Mouse (Mus musculus) midbrain, embryonic 10.5 days (tissue): ENCODE measurements around the gene Acnat1. TPM values are rescaled to one million over a fixed set of nuclear protein-coding genes. Genes with fewer than 3 reads are reported as not detected.
A peak's percentile ranks its signal among the peaks of the same experiment; 100 is the strongest.
"Not testable (repeated sequence)": the region's sequence is repeated elsewhere in the genome, so short reads cannot be mapped to it uniquely, and the experiment has no call there.

Experiments
- DNase-seq: peaks from one replicate; pipeline ENCODE4 v3.0.0-alpha.2; 2017; ENCODE audit warnings: low spot score
- H3K27ac ChIP-seq: fragments of 300-500 bp; sonication (generic); replicated peaks from 2 replicates; pipeline ENCODE4 v1.5.1; 2016; ENCODE audit warnings: mild to moderate bottlenecking
- H3K27me3 ChIP-seq: fragments of 300-500 bp; sonication (generic); 2 replicates; pipeline ENCODE4 v1.6.1; 2016; ENCODE audit warnings: low read depth, mild to moderate bottlenecking; ENCODE audit not compliant: poor library complexity, severe bottlenecking
- H3K36me3 ChIP-seq: fragments of 300-500 bp; sonication (generic); 2 replicates; pipeline ENCODE4 v1.6.1; 2016; ENCODE audit warnings: mild to moderate bottlenecking, moderate library complexity
- H3K4me1 ChIP-seq: fragments of 300-500 bp; sonication (generic); 2 replicates; pipeline ENCODE4 v1.6.1; 2016
- H3K4me3 ChIP-seq: fragments of 300-500 bp; sonication (generic); 2 replicates; pipeline ENCODE4 v1.5.1; 2016; ENCODE audit warnings: mild to moderate bottlenecking, moderate library complexity
- H3K9me3 ChIP-seq: fragments of 300-500 bp; sonication (generic); replicated peaks from 2 replicates; pipeline ENCODE4 v1.6.1; 2016; ENCODE audit warnings: mild to moderate bottlenecking
- WGBS: fragments of 180-500 bp; shearing (Covaris S2); methylation state at CpG from one replicate; pipeline ENCODE4 v1.1.7; 2016; 5-methylcytosine and 5-hydroxymethylcytosine counted together
- polyA plus RNA-seq: library from polyadenylated mRNA; unstranded; fragments of >200 nt; fragmentation: Nextera tagmentation; extraction: Ambion mirVana; gene quantifications from 2 replicates; pipeline ENCODE4 v1.2.1, GENCODE M21; 2016

Acnat1 gene
- not detected in 2 replicates for polyA plus RNA-seq

DNA sequence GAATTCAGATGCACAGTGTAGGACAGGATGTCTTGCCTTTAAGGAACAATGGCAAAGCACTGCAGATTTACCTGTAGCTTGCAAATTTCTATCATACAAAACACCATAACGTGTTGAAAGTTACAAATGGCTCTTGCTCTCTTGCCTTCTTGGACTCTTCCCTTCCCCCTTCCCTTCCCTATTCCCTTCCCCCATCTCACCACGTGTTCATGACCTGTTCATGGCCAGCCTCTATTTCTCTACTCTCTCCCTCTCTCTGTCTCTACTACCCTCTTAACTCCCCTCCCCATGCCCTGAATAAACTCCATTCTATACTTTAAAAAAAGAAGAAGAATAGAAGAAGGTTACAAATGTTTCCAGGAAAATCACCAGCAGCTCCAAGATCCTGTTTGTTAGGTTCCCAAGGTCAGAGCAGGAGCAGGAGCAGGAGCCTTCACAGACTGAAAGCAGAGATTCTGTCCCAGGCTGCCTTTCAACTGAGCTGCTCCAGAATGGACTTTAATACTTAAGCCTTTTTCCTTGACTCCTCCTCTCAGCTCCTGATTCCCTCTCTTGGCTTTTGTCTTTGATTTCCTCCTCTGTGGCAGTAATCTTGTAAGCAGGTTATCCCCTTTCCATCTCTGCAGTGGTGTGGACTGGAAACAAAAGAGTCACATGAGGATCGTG lies at the start of gene Acnat1:
Gene Acnat1, minus strand, starts transcription at position 478 of the 666 bp plus-strand sequence.
- Histone ChIP-seq H3K9me3 (no peaks in the 10 kb centered on the region), H3K4me1 (peaks cover 9% of the 10 kb centered on the region), H3K27me3 (no peaks in the 10 kb centered on the region), H3K4me3 (no peak within 1 kb of the TSS), H3K36me3 (no peaks in the 10 kb centered on the region), H3K27ac (no peak within 1 kb of the TSS)
- 41% methylated on average over 3 of the region's 3 CpGs for WGBS
- no peak for DNase-seq

DNA sequence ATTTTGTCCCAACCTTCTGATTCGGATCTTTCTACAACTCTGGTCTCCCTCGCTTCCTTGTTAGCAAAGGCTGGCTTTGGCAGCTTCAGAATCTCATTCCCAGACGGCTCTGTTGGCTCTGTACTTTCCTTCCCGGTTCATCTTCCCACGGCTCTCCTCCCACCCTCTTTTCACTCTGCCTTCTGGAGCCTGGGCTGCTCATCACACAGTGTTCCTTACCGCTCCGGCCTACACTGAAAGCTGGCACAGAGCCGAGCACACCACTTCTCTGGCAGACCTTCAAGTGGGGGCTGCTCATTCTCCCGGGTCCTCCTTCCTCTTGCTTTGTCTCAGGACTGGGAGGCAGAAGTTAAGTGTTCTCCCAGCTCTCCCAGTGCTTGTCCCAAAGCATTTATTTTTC lies 48.9 kb upstream of the Acnat1 start:
- 91% methylated on average over 9 of the region's 9 CpGs for WGBS
- H3K27ac ChIP-seq = no peak overlapping the region
- peak overlapping the region; percentile 14; the same call in 1 of the 2 replicates for H3K4me3 ChIP-seq
- peaks cover 55% of the 10 kb centered on the region for H3K36me3 ChIP-seq
- no peaks in the 10 kb centered on the region for H3K27me3 ChIP-seq
- H3K9me3 ChIP-seq = no peaks in the 10 kb centered on the region
- peaks cover 29% of the 10 kb centered on the region for H3K4me1 ChIP-seq
- DNase-seq = no peak

DNA sequence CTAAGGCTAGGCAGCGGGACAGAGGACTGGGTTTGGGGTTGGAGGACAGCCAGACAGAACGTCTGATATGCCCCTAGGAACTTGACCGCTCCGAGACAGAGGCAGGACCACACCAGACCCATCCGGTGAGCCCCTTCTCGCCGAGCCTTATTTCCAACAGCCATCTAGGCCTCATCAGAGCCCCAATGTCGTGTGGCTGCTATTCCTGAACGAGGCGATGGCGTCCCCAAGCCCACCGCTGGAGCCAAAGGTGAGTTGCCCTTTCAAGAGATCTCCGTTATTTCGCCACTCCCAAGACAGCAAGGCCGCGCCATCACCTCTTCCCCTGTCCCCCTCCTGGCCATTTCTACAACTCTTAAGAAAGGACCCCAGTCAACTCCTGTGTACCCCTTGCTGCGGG lies 47.6 kb upstream of the Acnat1 start:
- H3K9me3 ChIP-seq = no peaks in the 10 kb centered on the region
- H3K4me1 ChIP-seq = peaks cover 29% of the 10 kb centered on the region
- peak overlapping the region; percentile 90 for H3K27ac ChIP-seq
- peak overlapping the region; percentile 75 for H3K4me3 ChIP-seq
- H3K36me3 ChIP-seq = peaks cover 50% of the 10 kb centered on the region
- WGBS = under 1% methylated on average over 17 of the region's 17 CpGs
- H3K27me3 ChIP-seq = no peaks in the 10 kb centered on the region
- no peak for DNase-seq

DNA sequence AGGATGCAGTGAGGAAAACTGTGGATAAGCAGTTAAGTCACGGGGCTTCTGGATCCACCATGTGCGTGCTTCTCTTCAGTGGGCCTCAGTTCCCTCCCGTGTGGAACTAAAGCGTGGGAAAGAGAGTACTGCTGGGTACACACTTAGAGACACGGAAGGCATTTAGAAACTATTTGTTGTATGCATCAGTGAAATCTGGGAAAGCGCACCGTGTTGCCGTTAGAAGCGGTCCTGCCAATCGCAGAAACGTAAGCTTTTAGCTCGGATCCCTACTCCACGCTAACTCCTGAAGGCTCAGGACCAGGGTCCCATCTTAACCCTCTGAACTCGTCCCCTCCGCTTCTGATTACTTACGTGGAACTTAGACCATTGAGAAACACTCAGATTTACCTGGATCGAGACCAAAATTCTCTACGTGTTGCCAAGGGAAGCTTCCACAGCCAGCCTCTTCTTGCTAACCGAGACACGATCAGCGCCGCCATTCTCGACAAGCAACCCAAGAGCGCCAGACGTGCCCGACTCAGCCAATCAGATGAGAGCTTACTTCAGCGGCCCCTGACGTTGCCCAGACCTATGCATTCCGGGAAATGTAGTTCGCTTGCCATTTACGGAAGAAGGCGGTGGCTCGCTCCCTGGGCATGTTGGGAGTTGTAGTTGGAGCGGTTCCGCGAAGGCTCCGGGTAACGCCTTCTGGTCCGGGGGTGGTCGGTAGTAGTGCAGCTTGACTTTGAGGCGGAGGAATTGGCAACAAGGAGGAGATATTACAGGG lies 47.0 kb upstream of the Acnat1 start, which contains the start of the genes Mrpl50 and Zfp189:
Gene Mrpl50, minus strand, starts transcription at position 522 of the 769 bp plus-strand sequence.
Gene Zfp189, plus strand, starts transcription at position 605 of the 769 bp plus-strand sequence.
- peak within 1 kb of the TSS; percentile 75 for H3K4me3 ChIP-seq
- peaks cover 46% of the 10 kb centered on the region for H3K36me3 ChIP-seq
- H3K9me3 ChIP-seq = no peaks in the 10 kb centered on the region
- peaks cover 29% of the 10 kb centered on the region for H3K4me1 ChIP-seq
- no peaks in the 10 kb centered on the region for H3K27me3 ChIP-seq
- DNase-seq = peak; percentile 94
- H3K27ac ChIP-seq = peak within 1 kb of the TSS; percentile 90
- WGBS = under 1% methylated on average over 41 of the region's 41 CpGs

DNA sequence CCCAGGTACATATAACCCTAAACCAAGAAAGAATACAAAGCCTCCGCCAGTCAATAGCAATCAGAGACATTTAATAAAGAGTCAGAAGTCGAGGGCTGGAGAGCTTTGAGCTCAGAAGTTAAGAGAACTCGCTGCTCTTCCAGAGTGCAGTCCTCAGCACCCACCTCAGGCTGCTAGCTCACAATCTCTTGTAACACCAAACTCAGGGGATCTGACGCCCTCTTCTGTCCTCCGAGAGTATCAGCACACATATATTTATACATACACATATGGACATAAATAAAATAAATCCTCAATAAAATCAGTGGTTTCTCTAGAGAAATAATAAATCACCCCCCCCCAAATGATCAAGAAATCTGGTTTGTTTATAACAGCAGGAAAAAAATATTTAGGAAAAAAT lies 45.8 kb upstream of the Acnat1 start:
- no peak for DNase-seq
- WGBS = 75% methylated on average over 5 of the region's 5 CpGs
- peaks cover 29% of the 10 kb centered on the region for H3K4me1 ChIP-seq
- no peaks in the 10 kb centered on the region for H3K27me3 ChIP-seq
- H3K9me3 ChIP-seq = no peaks in the 10 kb centered on the region
- no peak overlapping the region for H3K27ac ChIP-seq
- peak overlapping the region; percentile 75 for H3K4me3 ChIP-seq
- peaks cover 42% of the 10 kb centered on the region for H3K36me3 ChIP-seq

DNA sequence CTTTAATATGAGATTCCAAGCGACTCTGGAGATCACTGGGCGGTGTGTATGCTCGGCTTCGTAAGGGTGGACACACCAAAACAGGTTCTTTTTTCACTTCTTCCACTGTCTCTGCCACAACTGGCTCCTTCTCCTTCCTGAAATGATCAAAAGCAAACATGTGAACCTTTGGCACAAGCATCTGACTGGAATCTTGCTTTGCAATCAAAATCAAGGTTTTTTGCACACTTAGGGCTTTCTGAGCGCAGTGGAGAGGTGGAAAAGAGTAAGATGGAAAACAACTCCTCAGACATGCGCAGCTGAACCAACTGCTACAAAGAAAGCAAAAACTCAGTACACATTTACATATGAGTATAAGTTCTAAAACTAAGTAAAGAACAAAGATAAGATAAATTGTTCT lies 40.7 kb upstream of the Acnat1 start:
- DNase-seq = no peak
- H3K9me3 ChIP-seq = no peaks in the 10 kb centered on the region
- peaks cover 6% of the 10 kb centered on the region for H3K4me1 ChIP-seq
- H3K4me3 ChIP-seq = no peak overlapping the region
- no peak overlapping the region for H3K27ac ChIP-seq
- 96% methylated on average over 6 of the region's 6 CpGs for WGBS
- peaks cover 49% of the 10 kb centered on the region for H3K36me3 ChIP-seq
- H3K27me3 ChIP-seq = no peaks in the 10 kb centered on the region

DNA sequence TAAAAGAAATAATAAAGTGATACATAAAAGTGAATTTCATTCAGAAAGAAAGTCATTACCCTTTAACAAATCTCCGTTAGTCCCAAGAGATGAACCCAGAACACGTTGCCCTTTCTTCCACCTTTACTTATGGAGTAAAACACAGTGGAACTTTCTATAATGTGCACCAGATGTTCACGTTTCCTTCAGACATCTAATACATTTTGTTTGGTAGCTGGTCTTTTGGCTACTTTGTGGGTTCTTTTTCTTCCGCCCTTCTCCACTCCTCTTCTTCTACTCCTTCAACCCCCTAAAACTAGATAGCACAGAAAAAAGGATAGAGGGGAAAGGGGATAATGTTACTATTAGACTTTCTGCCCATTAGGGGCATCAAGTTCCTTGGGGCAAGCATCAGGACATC lies 38.9 kb upstream of the Acnat1 start:
- Histone ChIP-seq H3K9me3 (no peaks in the 10 kb centered on the region), H3K4me1 (no peaks in the 10 kb centered on the region), H3K4me3 (no peak overlapping the region), H3K27ac (no peak overlapping the region), H3K36me3 (peaks cover 39% of the 10 kb centered on the region), H3K27me3 (no peaks in the 10 kb centered on the region)
- 86% methylated on average over 4 of the region's 4 CpGs for WGBS
- DNase-seq = no peak

DNA sequence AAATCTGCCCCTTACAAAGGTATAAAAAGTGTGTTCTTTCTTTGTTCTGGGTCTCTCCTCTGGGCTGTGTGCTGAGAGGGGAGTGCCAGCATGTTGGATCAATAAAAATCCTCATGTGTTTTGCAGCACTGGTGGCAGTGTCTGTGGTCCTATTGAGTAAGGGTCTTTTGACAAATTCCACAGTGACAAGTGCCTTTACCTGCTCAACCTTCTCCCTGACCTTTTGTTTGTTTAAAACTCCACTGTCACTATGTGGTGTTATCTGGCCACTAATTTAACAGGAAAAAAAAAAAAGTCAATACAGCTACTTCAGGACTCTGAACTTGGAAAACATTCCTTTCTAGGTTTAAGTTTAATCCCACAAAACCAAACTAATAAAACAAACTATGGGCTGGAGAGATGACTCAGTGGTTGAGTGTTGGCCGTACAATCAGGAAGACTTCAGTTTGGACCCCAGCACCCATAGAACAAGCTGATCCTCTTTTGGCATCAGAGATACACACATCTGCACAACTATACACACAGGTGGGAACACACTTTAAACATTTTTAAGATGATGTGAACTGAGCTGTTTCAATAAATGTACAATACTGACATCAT lies 36.6 kb upstream of the Acnat1 start:
- DNase-seq, H3K27me3 ChIP-seq, H3K4me3 ChIP-seq, H3K9me3 ChIP-seq, H3K4me1 ChIP-seq, H3K27ac ChIP-seq: not testable (repeated sequence)
- peaks cover 31% of the 10 kb centered on the region for H3K36me3 ChIP-seq
- WGBS = 88% methylated on average over 1 of the region's 1 CpGs

DNA sequence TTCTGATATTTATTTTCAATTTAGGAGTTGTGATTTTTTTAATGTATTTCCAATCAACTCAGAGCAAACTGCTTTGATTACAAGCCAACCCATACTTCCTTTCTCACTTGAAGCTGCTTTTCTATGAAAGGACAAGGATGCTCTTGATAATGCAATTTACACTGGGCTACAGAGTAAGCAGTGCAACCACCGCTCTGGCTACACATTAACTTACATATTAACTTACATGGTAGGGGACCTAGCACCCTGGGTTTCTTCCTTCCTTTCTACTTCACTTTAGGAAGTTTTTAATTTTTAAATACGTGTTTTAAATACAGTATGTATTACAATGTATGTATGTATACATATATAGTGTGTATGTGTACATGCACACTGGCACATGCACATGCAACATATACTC lies 35.5 kb upstream of the Acnat1 start:
- Histone ChIP-seq H3K4me3 (no peak overlapping the region), H3K9me3 (no peaks in the 10 kb centered on the region), H3K4me1 (no peaks in the 10 kb centered on the region), H3K27me3 (no peaks in the 10 kb centered on the region), H3K27ac (no peak overlapping the region), H3K36me3 (peaks cover 24% of the 10 kb centered on the region)
- no peak for DNase-seq
- 90% methylated on average over 2 of the region's 2 CpGs for WGBS

DNA sequence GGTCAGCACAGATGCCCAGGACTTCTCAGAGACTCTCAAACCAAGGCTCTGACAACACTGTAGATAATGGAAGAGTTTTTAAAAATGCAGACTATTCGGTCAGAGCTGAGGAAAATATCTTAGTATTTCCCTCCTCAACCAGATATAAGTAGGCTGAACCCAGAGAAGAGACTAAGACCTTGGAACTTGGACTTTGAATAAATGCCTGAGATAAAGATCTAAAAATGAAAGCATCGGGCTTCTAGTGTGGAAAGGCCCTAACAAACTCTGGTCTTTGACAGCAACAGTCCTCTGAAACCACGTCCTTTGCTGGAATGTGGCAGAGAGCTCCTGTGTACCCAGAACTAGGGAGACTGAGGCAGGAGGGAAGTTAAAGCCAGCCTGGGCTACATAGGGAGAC lies 32.7 kb upstream of the Acnat1 start, which contains the start of gene Baat:
Gene Baat, minus strand, starts transcription at position 172 of the 400 bp plus-strand sequence.
- 85% methylated on average over 3 of the region's 3 CpGs for WGBS
- Histone ChIP-seq H3K4me3 (no peak within 1 kb of the TSS), H3K36me3 (no peaks in the 10 kb centered on the region), H3K27ac (no peak within 1 kb of the TSS), H3K4me1 (no peaks in the 10 kb centered on the region), H3K9me3 (no peaks in the 10 kb centered on the region), H3K27me3 (no peaks in the 10 kb centered on the region)
- no peak for DNase-seq

DNA sequence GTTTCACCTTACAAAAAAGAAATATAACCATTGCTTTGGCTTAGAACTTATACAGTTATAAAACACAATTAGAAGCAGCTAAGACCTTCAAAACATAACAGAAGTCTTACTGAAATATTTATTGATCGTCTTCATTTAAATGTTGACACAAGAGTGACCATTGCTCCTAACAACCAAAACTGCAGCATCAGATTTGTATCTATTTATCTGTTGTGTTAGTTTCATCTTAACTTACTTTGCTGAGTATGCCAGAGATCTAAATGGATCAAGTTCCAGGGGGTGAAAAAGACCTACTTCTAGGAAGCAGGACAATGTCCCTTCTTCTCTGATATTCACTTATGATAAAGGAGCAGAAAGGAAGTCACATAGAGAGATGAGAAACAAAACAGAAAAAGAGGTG lies 29.9 kb upstream of the Acnat1 start:
- 96% methylated on average over 1 of the region's 1 CpGs for WGBS
- H3K9me3 ChIP-seq = no peaks in the 10 kb centered on the region
- H3K4me3 ChIP-seq = no peak overlapping the region
- H3K36me3 ChIP-seq = no peaks in the 10 kb centered on the region
- no peak overlapping the region for H3K27ac ChIP-seq
- H3K4me1 ChIP-seq = no peaks in the 10 kb centered on the region
- H3K27me3 ChIP-seq = no peaks in the 10 kb centered on the region
- DNase-seq = no peak

DNA sequence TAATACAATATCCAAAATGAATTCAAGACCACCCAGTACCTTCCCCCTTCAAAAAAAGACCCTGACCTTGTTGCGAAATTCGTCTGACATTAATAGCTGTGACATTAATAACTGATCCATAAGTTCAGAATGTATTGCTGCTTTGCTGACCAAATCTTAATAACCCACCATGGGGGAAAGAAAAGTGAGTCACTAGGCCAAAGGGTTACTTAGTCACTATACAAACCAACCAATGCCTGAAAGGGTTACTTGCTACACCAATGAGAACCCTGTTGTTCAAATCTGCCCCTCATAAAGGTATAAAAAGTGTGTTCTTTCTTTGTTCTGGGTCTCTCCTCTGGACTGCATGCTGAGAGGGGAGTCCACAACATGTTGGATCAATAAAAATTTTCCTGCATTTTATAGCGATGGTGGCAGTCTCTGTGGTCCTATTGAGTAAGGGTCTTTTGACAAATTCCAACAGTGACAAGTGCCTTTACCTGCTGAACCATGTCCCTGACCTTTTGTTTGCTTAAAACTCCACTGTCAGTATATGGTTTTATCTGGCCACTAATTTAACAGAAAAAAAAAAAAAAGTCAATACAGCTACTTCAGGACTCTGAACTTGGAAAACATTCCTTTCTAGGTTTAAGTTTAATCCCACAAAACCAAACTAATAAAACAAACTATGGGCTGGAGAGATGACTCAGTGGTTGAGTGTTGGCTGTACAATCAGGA lies 12.4 kb upstream of the Acnat1 start:
- H3K4me3 ChIP-seq, H3K9me3 ChIP-seq, H3K27ac ChIP-seq, DNase-seq, H3K27me3 ChIP-seq, H3K36me3 ChIP-seq, H3K4me1 ChIP-seq: not testable (repeated sequence)
- 82% methylated on average over 3 of the region's 3 CpGs for WGBS
